Mouse (Mus musculus) E14TG2a.4 (cell line): ENCODE data around the gene Kirrel3.

Experiments used
- CTCF ChIP-seq: conservative IDR thresholded peaks from 2 replicates; pipeline ENCODE4 v1.5.1; 2014; ENCODE audit warnings: low read length
- NANOG ChIP-seq: IDR thresholded peaks from 2 replicates; pipeline ENCODE4 v1.6.1; 2014; ENCODE audit warnings: borderline replicate concordance, low read length, mixed read lengths
- POU5F1 ChIP-seq: IDR thresholded peaks from 2 replicates; pipeline ENCODE4 v1.6.1; 2014; ENCODE audit warnings: low read length, borderline replicate concordance

DNA sequence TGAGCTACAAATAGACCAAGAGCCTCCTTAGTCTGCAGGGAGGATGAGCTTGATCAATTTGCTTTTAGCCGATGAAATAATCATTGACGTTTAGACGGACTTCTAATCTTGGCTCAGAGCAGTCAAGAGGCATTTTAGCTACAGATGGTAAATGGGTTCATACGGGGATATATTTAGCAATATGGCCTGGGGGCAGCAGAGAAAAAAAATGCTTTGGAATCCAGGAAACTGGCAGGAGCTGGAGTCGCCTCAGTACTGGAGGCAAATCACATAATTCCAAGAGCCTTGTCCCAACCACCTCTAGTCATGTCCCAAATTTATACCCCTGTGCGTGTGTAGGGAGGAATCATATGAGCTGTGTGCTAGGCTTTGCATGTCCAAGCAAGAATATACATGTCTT is 132.4 kb downstream of the Kirrel3 start:
- TF ChIP-seq CTCF, result no peak
- no peak for TF ChIP-seq POU5F1
- TF ChIP-seq NANOG, result no peak
